ENCODE assay signal across 16 mouse cellular contexts in the genomic region with DNA sequence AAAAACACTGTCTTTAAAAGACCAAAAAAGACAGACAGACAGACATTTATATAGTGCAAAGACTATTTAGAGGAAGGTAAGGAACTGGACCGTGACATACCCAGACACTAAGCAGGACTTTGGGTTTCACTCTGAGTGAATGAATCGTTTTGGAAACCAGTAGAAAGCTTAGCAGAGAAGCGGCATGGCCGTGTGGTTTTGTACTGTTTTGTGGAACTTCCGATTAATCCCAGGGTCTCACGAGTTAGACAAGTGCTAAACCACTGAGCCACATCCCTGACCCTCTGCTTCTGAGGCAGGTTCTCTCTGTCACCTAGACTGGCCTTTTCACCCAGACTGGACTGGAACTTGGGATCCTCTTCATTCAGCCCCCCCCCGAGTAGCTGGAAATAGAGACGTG. TPM values are rescaled to one million over a fixed set of nuclear protein-coding genes. Genes with fewer than 3 reads are reported as not detected.
DNase-seq lines count a peak whose midpoint lies in the region; ATAC-seq and TF ChIP-seq lines count a peak whose summit lies in the region.
"Had no signal": no experiment of that assay in that cellular context is flagged by ENCODE, and none has a peak within 500 bp of the region (broad histone marks: within the 10 kb centered on the region; RNA-seq: fewer than 3 reads in every experiment).

No protein-coding gene starts in this region.

- H3K4me3 ChIP-seq in hindbrain, embryonic 14.5 days (replicated peaks; ENCODE audit: low read length): no peak overlapping the region
- H3K4me3 ChIP-seq in hindbrain, postnatal 0 days (ENCODE audit: low read length): no peak overlapping the region
- no peak overlapping the region for H3K4me3 ChIP-seq in limb, embryonic 12.5 days (replicated peaks)
- H3K4me3 ChIP-seq: heart, embryonic 15.5 days; hindbrain, embryonic 12.5 days had no signal

- 0 out of 2 replicates have a peak, but pooled peaks cover 3% of the 10 kb centered on the region for H3K4me1 ChIP-seq in hindbrain, embryonic 14.5 days (replicated peaks; ENCODE audit: control insufficient read depth, insufficient read depth, low read length)
- no peaks in the 10 kb centered on the region for H3K4me1 ChIP-seq in hindbrain, postnatal 0 days (ENCODE audit: insufficient read depth, low read length)
- peaks cover 4% of the 10 kb centered on the region; the same call in 1 of the 2 replicates for H3K4me1 ChIP-seq in limb, embryonic 12.5 days (replicated peaks)

- peaks cover 61% of the 10 kb centered on the region for H3K36me3 ChIP-seq in hindbrain, embryonic 14.5 days (replicated peaks; ENCODE audit: control insufficient read depth, insufficient read depth)
- peaks cover 21% of the 10 kb centered on the region for H3K36me3 ChIP-seq in hindbrain, postnatal 0 days (ENCODE audit: insufficient read depth, low read length)
- H3K36me3 ChIP-seq in limb, embryonic 12.5 days: peaks cover 55% of the 10 kb centered on the region

- DNase-seq in hindbrain, embryonic 14.5 days (ENCODE audit: low spot score): no peak
- no peak for DNase-seq in hindbrain, postnatal 0 days (ENCODE audit: low spot score)
- peak; percentile 12 to 60 for DNase-seq in spleen, postnatal 4 days (ENCODE audit: low spot score in 2 of 2)
- DNase-seq in spleen, postnatal 36 days (ENCODE audit: low spot score in 2 of 2): no peak
- DNase-seq in right cerebral cortex, postnatal 36 days (ENCODE audit: low spot score in 2 of 2): no peak
- no peak for DNase-seq in gastrocnemius, postnatal 25 days
- DNase-seq: adrenal gland, adult 8-10 months; cerebellum, adult 18-20 months; kidney, adult 11 months; kidney, postnatal 25 days; left cerebral cortex, postnatal 4 days; right cerebral cortex, adult 18-20 months; spleen, adult 18-20 months had no signal

- no peak for TF ChIP-seq CTCF in hindbrain, postnatal 0 days (IDR thresholded peaks at IDR 0.05; ENCODE audit: low read depth)

- no peak for ATAC-seq in hindbrain, embryonic 14.5 days (ENCODE audit: low FRiP score)
- ATAC-seq in hindbrain, postnatal 0 days: no peak
- ATAC-seq in limb, embryonic 12.5 days (ENCODE audit: insufficient number of reproducible peaks, insufficient read depth, low FRiP score, low TSS enrichment, low read depth): no peak

- H3K27me3 ChIP-seq in hindbrain, embryonic 14.5 days (ENCODE audit: control insufficient read depth, insufficient read depth, low read length): no peaks in the 10 kb centered on the region
- H3K27me3 ChIP-seq in hindbrain, postnatal 0 days (ENCODE audit: insufficient read depth, low read length): no peaks in the 10 kb centered on the region
- no peaks in the 10 kb centered on the region for H3K27me3 ChIP-seq in limb, embryonic 12.5 days
- H3K27me3 ChIP-seq: heart, embryonic 15.5 days; hindbrain, embryonic 12.5 days had no signal

- H3K4me2 ChIP-seq in hindbrain, embryonic 14.5 days (replicated peaks): no peak overlapping the region
- no peak overlapping the region for H3K4me2 ChIP-seq in hindbrain, postnatal 0 days (ENCODE audit: low read depth, low read length)
- H3K4me2 ChIP-seq in limb, embryonic 12.5 days: no peak overlapping the region
- H3K4me2 ChIP-seq: heart, embryonic 15.5 days; hindbrain, embryonic 12.5 days had no signal

- H3K9me3 ChIP-seq in hindbrain, embryonic 14.5 days (ENCODE audit: control insufficient read depth, low read length): no peaks in the 10 kb centered on the region
- H3K9me3 ChIP-seq in hindbrain, postnatal 0 days (ENCODE audit: low read length): no peaks in the 10 kb centered on the region
- no peaks in the 10 kb centered on the region for H3K9me3 ChIP-seq in limb, embryonic 12.5 days
- H3K9me3 ChIP-seq: heart, embryonic 15.5 days; hindbrain, embryonic 12.5 days had no signal

- whole genome bisulfite sequencing in hindbrain, embryonic 14.5 days: 82% methylated on average over 8 of the region's 8 CpGs
- 81% methylated on average over 8 of the region's 8 CpGs for WGBS in hindbrain, postnatal 0 days
- WGBS in limb, embryonic 12.5 days: 76% methylated on average over 8 of the region's 8 CpGs

- H3K27ac ChIP-seq in hindbrain, embryonic 14.5 days: no peak overlapping the region
- no peak overlapping the region for H3K27ac ChIP-seq in hindbrain, postnatal 0 days
- H3K27ac ChIP-seq in limb, embryonic 12.5 days: no peak overlapping the region; the same call in 1 of the 2 replicates

- peak overlapping the region; percentile 32; the same call in 1 of the 2 replicates for H3K9ac ChIP-seq in hindbrain, embryonic 14.5 days
- H3K9ac ChIP-seq in hindbrain, postnatal 0 days (replicated peaks; ENCODE audit: low read length): no peak overlapping the region
- 0 out of 2 replicates have a peak overlapping the region, but pooled peaks have one; percentile 32 for H3K9ac ChIP-seq in limb, embryonic 12.5 days (replicated peaks)
- H3K9ac ChIP-seq: heart, embryonic 15.5 days; hindbrain, embryonic 12.5 days had no signal

RNA-seq across cellular contexts. Expression of a gene that starts 18.2 kb away (rescaled TPM):
- polyA plus RNA-seq in hindbrain, embryonic 14.5 days (2014; fragmentation: Nextera tagmentation; extraction: Ambion mirVana): 29.8 and 41.1 TPM in 2 replicates
- 33.5 and 34.1 TPM in 2 replicates for total RNA-seq in hindbrain, postnatal 0 days (2014; rRNA removed)
- 49.9 and 55.6 TPM in 2 replicates for polyA plus RNA-seq in hindbrain, postnatal 0 days (2015; fragmentation: Nextera tagmentation; extraction: Ambion mirVana)
- 47.5 and 49.7 TPM in 2 replicates for polyA plus RNA-seq in limb, embryonic 12.5 days (2016; fragmentation: Nextera tagmentation; extraction: Ambion mirVana)
- 1 to 10 TPM; 5.8 to 8.5 TPM for total RNA-seq in gastrocnemius, postnatal 25 days (2021)

RNA-seq across cellular contexts. Expression of a gene that starts 18.2 kb away (rescaled TPM):
- 3.4 and 3.8 TPM in 2 replicates for polyA plus RNA-seq in hindbrain, embryonic 14.5 days (2014; fragmentation: Nextera tagmentation; extraction: Ambion mirVana)
- total RNA-seq in hindbrain, postnatal 0 days (2014; rRNA removed): 5.5 and 6.8 TPM in 2 replicates
- polyA plus RNA-seq in hindbrain, postnatal 0 days (2015; fragmentation: Nextera tagmentation; extraction: Ambion mirVana): 2.3 and 2.8 TPM in 2 replicates
- polyA plus RNA-seq in limb, embryonic 12.5 days (2016; fragmentation: Nextera tagmentation; extraction: Ambion mirVana): 3.2 and 3.7 TPM in 2 replicates
- under 1 TPM; 0.77 to 0.91 TPM for total RNA-seq in gastrocnemius, postnatal 25 days (2021)

RNA-seq across cellular contexts. Expression of a gene that starts 27.8 kb away (rescaled TPM):
- polyA plus RNA-seq in hindbrain, embryonic 14.5 days (2014; fragmentation: Nextera tagmentation; extraction: Ambion mirVana): 17.4 and 19.7 TPM in 2 replicates
- 47.5 and 49.5 TPM in 2 replicates for total RNA-seq in hindbrain, postnatal 0 days (2014; rRNA removed)
- polyA plus RNA-seq in hindbrain, postnatal 0 days (2015; fragmentation: Nextera tagmentation; extraction: Ambion mirVana): 26.6 and 28.1 TPM in 2 replicates
- 12.2 and 13.5 TPM in 2 replicates for polyA plus RNA-seq in limb, embryonic 12.5 days (2016; fragmentation: Nextera tagmentation; extraction: Ambion mirVana)
- total RNA-seq in gastrocnemius, postnatal 25 days (2021): 1 to 10 TPM; 1.6 to 2.5 TPM

RNA-seq across cellular contexts. Expression of a gene that starts 31.7 kb away (rescaled TPM):
- 1.3 and 1.7 TPM in 2 replicates for polyA plus RNA-seq in hindbrain, embryonic 14.5 days (2014; fragmentation: Nextera tagmentation; extraction: Ambion mirVana)
- total RNA-seq in hindbrain, postnatal 0 days (2014; rRNA removed): 0.61 and 0.73 TPM in 2 replicates
- polyA plus RNA-seq in hindbrain, postnatal 0 days (2015; fragmentation: Nextera tagmentation; extraction: Ambion mirVana): 1.8 and 2.7 TPM in 2 replicates
- polyA plus RNA-seq in limb, embryonic 12.5 days (2016; fragmentation: Nextera tagmentation; extraction: Ambion mirVana): 0.41 and 0.79 TPM in 2 replicates
- not detected for total RNA-seq in gastrocnemius, postnatal 25 days (2021)

RNA-seq across cellular contexts. Expression of a gene that starts 46.6 kb away (rescaled TPM):
- 67.8 and 70.4 TPM in 2 replicates for polyA plus RNA-seq in hindbrain, embryonic 14.5 days (2014; fragmentation: Nextera tagmentation; extraction: Ambion mirVana)
- 47.6 and 48.6 TPM in 2 replicates for total RNA-seq in hindbrain, postnatal 0 days (2014; rRNA removed)
- polyA plus RNA-seq in hindbrain, postnatal 0 days (2015; fragmentation: Nextera tagmentation; extraction: Ambion mirVana): 69.8 and 71.9 TPM in 2 replicates
- 50.3 and 53.7 TPM in 2 replicates for polyA plus RNA-seq in limb, embryonic 12.5 days (2016; fragmentation: Nextera tagmentation; extraction: Ambion mirVana)
- total RNA-seq in gastrocnemius, postnatal 25 days (2021): 10 to 100 TPM; 20.4 to 22.4 TPM

Comparison
In these comparisons a context has a peak if more than half of its experiments do, and no peak if none do; other contexts are left out.
1. DNase-seq: peak in spleen, postnatal 4 days (2 of 2); none in hindbrain, embryonic 14.5 days (single experiment), hindbrain, postnatal 0 days (single experiment), spleen, postnatal 36 days (0 of 2), right cerebral cortex, postnatal 36 days (0 of 2) and gastrocnemius, postnatal 25 days (single experiment).